Mouse (Mus musculus) E14TG2a.4 (cell line): Measurements from ENCODE around the gene 1520401A03Rik.

Experiments used
- CTCF ChIP-seq: conservative IDR thresholded peaks from 2 replicates; pipeline ENCODE4 v1.5.1; 2014; ENCODE audit warnings: low read length
- NANOG ChIP-seq: IDR thresholded peaks from 2 replicates; pipeline ENCODE4 v1.6.1; 2014; ENCODE audit warnings: borderline replicate concordance, low read length, mixed read lengths
- POU5F1 ChIP-seq: IDR thresholded peaks from 2 replicates; pipeline ENCODE4 v1.6.1; 2014; ENCODE audit warnings: low read length, borderline replicate concordance

- TF ChIP-seq CTCF: 0 out of 2 replicates have a peak, but pooled peaks have one; percentile 4
- TF ChIP-seq NANOG: no peak
- TF ChIP-seq POU5F1: no peak
Measured at GRCm38 (mm10) chr17:23675564-23676281, 46.9 kb downstream of the 1520401A03Rik start.
